Mouse (Mus musculus): ENCODE measurements around the gene Plch2. TPM values are rescaled to one million over a fixed set of nuclear protein-coding genes. Genes with fewer than 3 reads are reported as not detected.

Gene Plch2
- polyA plus RNA-seq, 1 experiment from 2014 or later: 3.6 TPM

- Histone ChIP-seq H3K4me1 (no peaks in the 10 kb centered on the region), H3K27ac (no peak overlapping the region), H3K4me2 (replicated peaks) (no peak overlapping the region), H3K4me3 (no peak overlapping the region), H3K9me3 (no peaks in the 10 kb centered on the region), H3K9ac (no peak overlapping the region), H3K36me3 (no peaks in the 10 kb centered on the region), H3K27me3 (peaks cover 3% of the 10 kb centered on the region; the same call in 1 of the 2 replicates)
- 76% methylated on average over 7 of the region's 7 CpGs for WGBS
- ATAC-seq (ENCODE audit: insufficient number of reproducible peaks, insufficient read depth, low FRiP score, low TSS enrichment): no peak
Observed at GRCm38 (mm10) chr4:154935788-154936187, 120.8 kb downstream of the Plch2 start.

GRCm38 (mm10) chr4:154934800-154935199, 121.8 kb downstream of the Plch2 start:
- H3K4me2 ChIP-seq (replicated peaks): no peak overlapping the region
- H3K27ac ChIP-seq: no peak overlapping the region
- no peak overlapping the region for H3K4me3 ChIP-seq
- no peaks in the 10 kb centered on the region for H3K36me3 ChIP-seq
- H3K9ac ChIP-seq: no peak overlapping the region
- ATAC-seq (ENCODE audit: insufficient number of reproducible peaks, insufficient read depth, low FRiP score, low TSS enrichment): no peak
- no peaks in the 10 kb centered on the region for H3K4me1 ChIP-seq
- H3K27me3 ChIP-seq: peaks cover 3% of the 10 kb centered on the region; the same call in 1 of the 2 replicates
- WGBS: 92% methylated on average over 2 of the region's 2 CpGs
- H3K9me3 ChIP-seq: no peaks in the 10 kb centered on the region

DNA sequence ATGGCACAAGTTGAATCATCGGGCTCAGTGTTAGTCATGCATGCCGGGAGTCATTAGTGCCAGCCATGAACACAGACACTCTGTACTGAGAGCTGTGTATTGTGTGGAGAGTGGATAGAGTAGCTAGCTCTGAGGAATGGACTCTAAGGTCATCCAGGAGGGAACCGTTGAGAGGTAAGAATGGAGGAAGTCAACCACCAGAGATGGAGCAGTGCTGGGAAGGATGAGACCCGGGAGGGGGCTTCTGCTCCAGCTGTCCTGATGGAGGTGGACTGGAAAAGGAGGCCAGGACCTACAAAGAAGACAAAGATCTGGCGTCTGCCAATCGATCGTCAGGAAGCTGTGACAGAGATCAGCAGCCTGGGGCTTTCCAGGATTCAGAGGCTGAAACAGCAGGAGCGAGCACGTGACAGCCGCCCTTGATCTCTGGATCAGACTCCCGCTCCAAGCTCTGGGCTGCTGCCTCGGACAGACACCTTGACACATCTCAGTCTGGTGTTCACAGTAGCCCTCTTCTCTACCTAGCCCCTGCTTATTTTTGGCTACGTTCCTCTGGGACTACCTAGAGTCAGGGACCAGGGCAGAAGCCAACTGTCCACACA, 123.2 kb downstream of the Plch2 start:
- Histone ChIP-seq H3K4me3 (no peak overlapping the region), H3K27me3 (peaks cover 3% of the 10 kb centered on the region; the same call in 1 of the 2 replicates), H3K36me3 (no peaks in the 10 kb centered on the region), H3K4me2 (replicated peaks) (no peak overlapping the region), H3K27ac (no peak overlapping the region), H3K4me1 (peaks cover 4% of the 10 kb centered on the region), H3K9me3 (no peaks in the 10 kb centered on the region), H3K9ac (no peak overlapping the region)
- WGBS: 64% methylated on average over 13 of the region's 13 CpGs
- ATAC-seq (ENCODE audit: insufficient number of reproducible peaks, insufficient read depth, low FRiP score, low TSS enrichment): no peak

Other genes starting within 250 kb of the Plch2 start
- gene Ttc34, start 219.3 kb downstream of the Plch2 start, polyA plus RNA-seq (2016; fragmentation: Nextera tagmentation; extraction: Ambion mirVana): 0.24 and 0.38 TPM in 2 replicates
- gene Mmel1, start 187.2 kb downstream of the Plch2 start, polyA plus RNA-seq (2016; fragmentation: Nextera tagmentation; extraction: Ambion mirVana): 0.11 and 0.18 TPM in 2 replicates
- gene Fam213b, start 157.6 kb downstream of the Plch2 start, polyA plus RNA-seq (2016; fragmentation: Nextera tagmentation; extraction: Ambion mirVana): 45.7 and 47.8 TPM in 2 replicates
- 1.2 TPM in 2 replicates for gene Tnfrsf14, start 128.2 kb downstream of the Plch2 start, polyA plus RNA-seq (2016; fragmentation: Nextera tagmentation; extraction: Ambion mirVana)
- gene Hes5, start 95.9 kb downstream of the Plch2 start, polyA plus RNA-seq (2016; fragmentation: Nextera tagmentation; extraction: Ambion mirVana): 29.6 and 37.3 TPM in 2 replicates
- 56.0 and 62.2 TPM in 2 replicates for gene Pank4, start 92.7 kb downstream of the Plch2 start, polyA plus RNA-seq (2016; fragmentation: Nextera tagmentation; extraction: Ambion mirVana)
- 23.3 and 23.7 TPM in 2 replicates for gene Pex10, start 10.2 kb upstream of the Plch2 start, polyA plus RNA-seq (2016; fragmentation: Nextera tagmentation; extraction: Ambion mirVana)
- gene Rer1, start 29.6 kb upstream of the Plch2 start, polyA plus RNA-seq (2016; fragmentation: Nextera tagmentation; extraction: Ambion mirVana): 139 and 143 TPM in 2 replicates
- 5.1 and 7.7 TPM in 2 replicates for gene Morn1, start 29.8 kb upstream of the Plch2 start, polyA plus RNA-seq (2016; fragmentation: Nextera tagmentation; extraction: Ambion mirVana)
- gene Ski, start 165.8 kb upstream of the Plch2 start, polyA plus RNA-seq (2016; fragmentation: Nextera tagmentation; extraction: Ambion mirVana): 16.8 and 17.7 TPM in 2 replicates
- 85.1 and 87.4 TPM in 2 replicates for gene Faap20, start 193.0 kb upstream of the Plch2 start, polyA plus RNA-seq (2016; fragmentation: Nextera tagmentation; extraction: Ambion mirVana)